Mouse (Mus musculus) MEL-GATA-1-ER (cell line): ENCODE data around the gene Tlr12.
"Not testable (repeated sequence)": the region's sequence is repeated elsewhere in the genome, so short reads cannot be mapped to it uniquely, and the experiment has no call there.

Experiments used
- DNase-seq: peaks from one replicate; pipeline ENCODE4 v3.0.0-alpha.2; 2012; ENCODE audit warnings: low read depth; ENCODE audit errors: extremely low read depth

Gene Tlr12

DNA sequence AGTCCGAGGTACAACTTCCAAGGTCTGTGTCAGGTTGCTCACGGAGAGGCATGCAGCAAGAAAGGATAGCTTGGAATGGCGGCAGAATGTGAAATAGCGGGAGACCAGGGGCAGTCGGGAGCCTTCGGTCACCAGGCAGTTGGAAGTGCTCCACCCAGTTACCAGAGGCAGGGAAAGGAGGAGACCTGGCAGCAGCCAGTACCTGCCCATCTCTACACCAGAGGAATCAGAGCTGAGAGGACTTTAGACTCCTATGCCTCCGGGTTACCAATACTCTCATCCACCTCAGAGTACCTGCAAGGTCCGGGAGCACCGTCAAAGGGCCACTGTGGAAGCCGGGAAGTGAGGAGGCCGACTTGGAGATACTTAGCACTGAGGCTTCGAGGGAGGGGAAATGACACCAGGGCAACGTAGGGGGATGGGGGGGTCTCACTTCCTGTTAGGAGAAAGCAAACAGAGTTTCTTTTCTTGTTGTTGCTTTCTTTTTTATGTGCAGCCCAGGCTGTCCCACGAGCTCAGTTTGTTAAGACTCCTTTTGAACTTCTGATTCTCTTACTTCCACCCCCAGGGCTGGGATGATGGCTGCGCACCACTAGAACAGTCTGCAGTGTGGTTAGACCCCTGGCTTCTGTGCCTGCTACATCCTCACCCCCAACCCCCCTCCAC, at the start of gene Tlr12:
Gene Tlr12, minus strand, starts transcription at position 374 of the 666 bp plus-strand sequence.
- DNase-seq, result no peak

- DNase-seq, result not testable (repeated sequence)
Measured at GRCm38 (mm10) chr4:128667195-128667594, 48.8 kb upstream of the Tlr12 start.

- not testable (repeated sequence) for DNase-seq
Measured at GRCm38 (mm10) chr4:128666362-128666761, 47.9 kb upstream of the Tlr12 start.

GRCm38 (mm10) chr4:128664002-128664401, 45.6 kb upstream of the Tlr12 start:
- no peak for DNase-seq

- DNase-seq, result no peak
Measured at GRCm38 (mm10) chr4:128661063-128661462, 42.6 kb upstream of the Tlr12 start.

- DNase-seq, result no peak
Measured at GRCm38 (mm10) chr4:128660196-128660595, 41.8 kb upstream of the Tlr12 start.

- DNase-seq, result no peak
Measured at GRCm38 (mm10) chr4:128655446-128655845, 37.0 kb upstream of the Tlr12 start.

- no peak for DNase-seq
Measured at GRCm38 (mm10) chr4:128654505-128655381, 36.3 kb upstream of the Tlr12 start, which contains the start of gene Phc2. Gene Phc2, plus strand, starts transcription at chr4:128654702.

GRCm38 (mm10) chr4:128652584-128653298, 34.3 kb upstream of the Tlr12 start:
- DNase-seq, result no peak

DNA sequence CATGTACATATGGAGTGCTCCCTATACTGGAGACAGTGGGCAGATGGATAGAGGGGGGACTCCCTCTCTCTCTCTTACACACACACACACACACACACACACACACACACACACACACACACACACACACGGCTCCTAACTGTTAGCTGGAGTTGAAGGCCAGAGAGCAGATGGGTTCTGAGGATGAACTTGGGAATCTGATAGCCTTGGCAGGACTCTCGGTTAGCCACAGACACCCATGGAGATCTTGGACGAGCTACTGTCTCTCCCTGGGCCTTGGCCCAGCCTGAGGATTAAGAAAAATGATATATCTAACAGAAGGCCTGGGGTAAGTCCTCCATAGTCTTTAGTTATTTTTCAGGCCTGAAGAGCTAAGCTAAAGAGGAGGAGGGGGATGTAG, 33.1 kb upstream of the Tlr12 start:
- DNase-seq, result no peak

GRCm38 (mm10) chr4:128648567-128649255, 30.3 kb upstream of the Tlr12 start:
- no peak for DNase-seq

- no peak for DNase-seq
Measured at GRCm38 (mm10) chr4:128646762-128647161, 28.3 kb upstream of the Tlr12 start.

DNA sequence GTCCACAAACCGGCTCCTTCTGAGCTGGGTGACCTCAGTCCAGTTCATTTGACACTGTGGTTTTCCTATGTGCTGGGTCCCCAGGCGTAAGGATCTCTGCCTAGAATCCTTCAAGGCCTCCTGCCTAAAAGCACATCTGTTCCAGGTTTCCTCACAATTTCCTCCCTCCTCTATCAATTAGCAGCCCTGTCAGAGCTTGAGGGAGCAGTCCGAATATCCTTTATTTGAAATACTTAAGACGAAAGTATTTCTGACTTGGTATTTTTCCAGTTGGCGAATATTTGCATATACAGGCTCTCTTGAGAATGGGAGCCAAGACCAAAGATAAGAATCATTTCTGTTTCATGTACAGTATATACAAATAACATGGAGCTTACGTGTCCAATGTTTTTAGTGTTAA, 27.5 kb upstream of the Tlr12 start:
- DNase-seq, result no peak

GRCm38 (mm10) chr4:128641766-128642717, 23.6 kb upstream of the Tlr12 start:
- no peak for DNase-seq

DNA sequence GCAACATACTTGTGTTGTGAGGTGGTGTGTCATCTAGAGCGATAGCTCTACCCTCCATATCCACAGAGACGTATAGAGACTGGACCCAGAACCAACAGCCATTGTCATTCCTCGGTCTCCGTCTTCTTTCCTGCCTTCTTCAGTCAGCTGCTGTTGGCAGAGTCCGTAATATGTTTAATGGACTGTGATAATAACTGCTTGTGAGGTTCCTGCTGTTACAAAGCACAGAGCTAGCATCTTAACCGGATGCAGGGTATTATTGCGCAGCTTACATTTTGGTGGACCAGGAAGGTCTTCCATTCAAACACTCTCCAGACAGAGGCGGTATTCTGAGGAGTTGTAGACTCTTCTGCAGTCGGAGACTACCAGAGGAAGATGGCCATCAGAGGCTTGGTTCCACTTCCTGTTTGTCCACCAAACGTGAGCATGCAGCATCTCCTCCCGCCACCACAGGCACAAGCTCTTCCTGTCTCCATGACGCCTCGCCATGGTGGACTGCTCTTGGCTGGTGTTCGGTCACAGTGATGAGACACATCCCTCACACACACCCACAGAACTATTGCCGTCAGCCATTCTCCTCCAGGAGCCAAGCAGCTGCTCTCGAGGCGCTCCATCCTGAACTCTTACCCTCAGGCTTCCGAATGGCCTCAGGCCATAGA, 20.0 kb upstream of the Tlr12 start:
- no peak for DNase-seq

DNA sequence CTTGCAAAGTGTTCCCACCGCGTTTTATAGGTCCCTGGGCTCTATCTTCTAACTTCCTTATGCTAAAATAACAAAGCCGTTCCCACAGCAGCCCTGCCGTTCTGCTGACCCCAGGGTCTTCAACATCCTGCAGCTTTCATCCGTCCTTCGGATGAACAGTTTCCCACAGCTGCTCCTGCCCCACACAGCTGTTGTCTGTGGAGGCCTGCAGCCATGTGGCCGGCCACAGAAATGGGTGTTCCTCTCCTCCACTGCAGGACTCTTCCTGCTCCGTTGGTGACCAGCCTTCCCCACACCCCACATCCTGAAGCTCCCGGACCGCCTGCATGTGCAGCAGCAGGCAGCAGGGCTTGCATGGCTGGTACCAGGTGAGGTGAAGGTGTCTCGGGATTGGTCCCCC, 18.8 kb upstream of the Tlr12 start:
- no peak for DNase-seq

- no peak for DNase-seq
Measured at GRCm38 (mm10) chr4:128635894-128636585, 17.6 kb upstream of the Tlr12 start.

GRCm38 (mm10) chr4:128635451-128635850, 17.0 kb upstream of the Tlr12 start:
- DNase-seq, result no peak

DNA sequence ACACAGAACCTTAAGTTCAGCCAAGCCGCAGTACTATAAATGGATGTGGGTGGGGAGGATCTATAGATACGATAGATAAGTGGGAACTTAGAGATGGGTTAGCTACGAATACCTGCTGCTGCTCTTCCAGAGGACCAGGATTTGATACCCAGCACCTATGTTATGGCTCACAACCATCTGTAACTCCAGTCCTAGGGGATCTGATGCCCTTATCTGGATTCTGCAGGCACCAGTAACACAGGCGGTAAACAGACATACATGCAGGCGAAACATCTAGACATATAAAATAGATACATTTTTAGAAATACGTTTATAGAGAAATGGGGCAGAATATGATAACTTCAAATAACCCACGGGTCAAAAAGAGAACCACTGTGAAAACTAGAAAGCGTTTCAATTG, 2.7 kb upstream of the Tlr12 start:
- DNase-seq, result no peak
